Mouse (Mus musculus) neutrophil, adult 5-6 weeks (primary cell): ENCODE data around the gene Kcnd1. TPM values are rescaled to one million over a fixed set of nuclear protein-coding genes. Genes with fewer than 3 reads are reported as not detected.
"Not testable (repeated sequence)": the region's sequence is repeated elsewhere in the genome, so short reads cannot be mapped to it uniquely, and the experiment has no call there.

Experiments used
- ATAC-seq: fragments of 151-379, 151-347 bp; 2 replicates; pipeline ENCODE4 v1.8.0; 2017; ENCODE audit warnings: mild to moderate bottlenecking, moderate TSS enrichment; ENCODE audit not compliant: insufficient number of reproducible peaks, poor library complexity, low FRiP score, severe bottlenecking; ENCODE audit errors: extremely low read depth
- total RNA-seq: library from RNA; stranded (forward); fragments of 200-1000 nt; gene quantifications from 2 replicates; pipeline ENCODE4 v1.2.3, GENCODE M21; 2017

Gene Kcnd1
- 2.2 and 2.6 TPM in 2 replicates for total RNA-seq

GRCm38 (mm10) chrX:7821865-7822779, at the start of gene Kcnd1:
Gene Kcnd1, plus strand, starts transcription at chrX:7822289.
- no peak for ATAC-seq

GRCm38 (mm10) chrX:7772766-7773165, 49.3 kb upstream of the Kcnd1 start:
- ATAC-seq = no peak

GRCm38 (mm10) chrX:7775501-7776205, 46.4 kb upstream of the Kcnd1 start:
- no peak for ATAC-seq

GRCm38 (mm10) chrX:7776329-7777082, 45.6 kb upstream of the Kcnd1 start:
- 0 out of 2 replicates have a peak, but pooled peaks have one; percentile 48 for ATAC-seq

- no peak for ATAC-seq
Measured at GRCm38 (mm10) chrX:7778450-7779244, 43.4 kb upstream of the Kcnd1 start.

GRCm38 (mm10) chrX:7779294-7779693, 42.8 kb upstream of the Kcnd1 start:
- no peak for ATAC-seq

GRCm38 (mm10) chrX:7782603-7783092, 39.4 kb upstream of the Kcnd1 start:
- ATAC-seq = no peak

- ATAC-seq = peak; percentile 94
Measured at GRCm38 (mm10) chrX:7789542-7790136, 32.5 kb upstream of the Kcnd1 start, which contains the start of gene Gripap1. Gene Gripap1, plus strand, starts transcription at chrX:7789765.

GRCm38 (mm10) chrX:7790309-7790708, 31.8 kb upstream of the Kcnd1 start:
- no peak for ATAC-seq

GRCm38 (mm10) chrX:7793361-7793760, 28.7 kb upstream of the Kcnd1 start:
- no peak for ATAC-seq

- ATAC-seq = no peak
Measured at GRCm38 (mm10) chrX:7795016-7795415, 27.1 kb upstream of the Kcnd1 start.

GRCm38 (mm10) chrX:7797327-7797726, 24.8 kb upstream of the Kcnd1 start:
- no peak for ATAC-seq

- not testable (repeated sequence) for ATAC-seq
Measured at GRCm38 (mm10) chrX:7802157-7802556, 19.9 kb upstream of the Kcnd1 start.

GRCm38 (mm10) chrX:7815016-7815415, 7.1 kb upstream of the Kcnd1 start:
- 0 out of 2 replicates have a peak, but pooled peaks have one; percentile 30 for ATAC-seq

GRCm38 (mm10) chrX:7837146-7837545, 15.1 kb downstream of the Kcnd1 start:
- ATAC-seq = no peak

- no peak for ATAC-seq
Measured at GRCm38 (mm10) chrX:7840842-7841162, 18.7 kb downstream of the Kcnd1 start.

- peak; percentile 89 for ATAC-seq
Measured at GRCm38 (mm10) chrX:7841163-7842162, 19.4 kb downstream of the Kcnd1 start, which contains the start of gene Otud5. Gene Otud5, plus strand, starts transcription at chrX:7841364.
